Mouse (Mus musculus) mouse trophoblast stem cell (cell line): ENCODE measurements around the gene B3galt4.
"Not testable (repeated sequence)": the region's sequence is repeated elsewhere in the genome, so short reads cannot be mapped to it uniquely, and the experiment has no call there.

Experiments
- in situ Hi-C, 2 experiments: fragments of 300-500 bp; cut with MseI, MboI; formaldehyde crosslinking; loops; 2 replicates in 1 of 2; 3 replicates in 1 of 2; pipeline ENCODE4 v1.15.1; 2025

B3galt4 gene

DNA sequence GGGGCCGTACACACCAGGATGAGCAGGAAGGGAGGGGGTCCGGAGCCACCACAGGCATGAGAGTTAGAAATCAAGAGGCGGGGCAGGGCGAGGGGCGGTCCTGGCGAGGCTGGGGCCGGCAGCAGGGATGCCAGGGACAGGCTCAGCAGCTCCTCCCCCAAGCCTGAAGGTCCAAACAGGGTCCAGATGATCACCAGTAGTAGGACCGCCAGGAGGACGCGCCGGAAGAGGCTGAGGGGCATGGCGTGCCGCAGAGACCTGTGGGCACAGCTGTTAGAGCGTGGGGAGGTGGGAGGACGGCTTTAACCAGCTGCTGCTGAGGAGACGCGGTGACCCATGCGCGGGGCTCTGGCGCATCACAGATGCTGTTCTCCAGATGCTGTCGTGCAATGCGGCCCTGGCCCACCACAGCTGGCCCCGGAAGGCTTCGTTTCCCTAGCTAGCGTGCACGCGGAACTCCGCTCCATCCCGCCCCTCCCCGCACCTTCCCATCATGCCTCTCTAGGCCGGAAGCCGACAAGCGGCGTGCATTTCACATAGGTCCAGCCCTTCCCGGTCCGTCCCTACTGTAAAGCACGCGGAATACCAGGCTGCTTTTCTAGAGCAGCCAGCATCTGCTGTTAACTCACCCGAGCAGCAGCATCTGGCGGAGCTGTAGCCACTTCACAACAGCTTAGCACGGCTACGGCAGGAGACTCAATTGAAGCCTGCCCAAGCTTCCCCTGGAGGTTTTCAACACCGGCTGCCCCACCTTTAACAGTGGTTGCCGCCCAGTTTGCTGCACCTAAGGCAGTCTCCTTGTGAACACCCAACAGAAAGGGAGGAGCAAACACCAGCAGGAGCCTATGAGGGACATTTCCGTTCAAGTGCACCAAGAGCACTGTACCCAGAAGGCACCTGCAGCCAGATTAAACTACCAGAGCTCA, at the start of gene B3galt4:
B3galt4 (minus strand) TSS at position 468 of the 926 bp plus-strand sequence.
- in situ Hi-C loops = loop anchor here in 1 of 2 experiments (25.0 kb wide), 1 partner anchor 1686 kb away; the partner anchor contains the start of genes Gm9573 and Mucl3

DNA sequence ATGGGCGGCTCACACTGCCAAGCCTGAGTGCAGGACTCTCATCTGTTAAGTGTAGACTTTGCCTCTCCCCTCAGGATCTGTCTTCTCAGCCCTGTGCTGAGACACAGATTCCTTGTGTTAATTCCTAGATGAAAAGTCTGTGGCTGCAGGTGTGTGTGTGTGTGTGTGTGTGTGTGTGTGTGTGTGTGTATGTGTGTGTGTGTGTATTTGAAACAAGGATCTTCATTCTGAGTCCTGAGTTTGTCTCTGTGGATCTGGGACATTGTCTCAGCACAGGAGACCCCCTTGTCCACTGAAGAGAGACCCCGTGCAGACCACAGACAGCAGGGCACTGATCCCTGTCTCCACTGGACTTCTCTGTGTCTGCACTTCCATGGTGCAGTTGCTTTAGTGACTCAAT, 49.5 kb upstream of the B3galt4 start:
- in situ Hi-C loops = not testable (repeated sequence)

DNA sequence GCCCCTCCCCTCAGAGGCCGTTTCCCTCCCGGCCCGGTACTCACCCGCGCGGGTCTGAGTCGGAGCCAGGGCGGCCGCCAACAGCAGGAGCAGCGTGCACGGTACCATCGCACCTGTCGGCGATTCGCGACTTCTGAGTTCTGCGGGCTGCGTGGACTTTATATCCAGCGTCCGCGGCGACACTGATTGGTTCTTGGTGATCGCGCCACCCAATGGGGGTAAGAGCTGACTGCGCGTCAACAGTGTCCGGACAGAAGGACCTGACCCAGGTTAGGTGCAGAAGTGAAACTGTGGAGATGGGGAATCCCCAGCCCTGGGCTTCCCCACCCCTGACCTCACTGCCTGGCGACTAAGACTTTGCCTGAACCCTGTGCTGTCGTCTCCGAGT, 48.9 kb upstream of the B3galt4 start, which contains the start of gene H2-K1:
H2-K1 (minus strand) TSS at position 198 of the 388 bp plus-strand sequence.
- in situ Hi-C loops = no loop called here

DNA sequence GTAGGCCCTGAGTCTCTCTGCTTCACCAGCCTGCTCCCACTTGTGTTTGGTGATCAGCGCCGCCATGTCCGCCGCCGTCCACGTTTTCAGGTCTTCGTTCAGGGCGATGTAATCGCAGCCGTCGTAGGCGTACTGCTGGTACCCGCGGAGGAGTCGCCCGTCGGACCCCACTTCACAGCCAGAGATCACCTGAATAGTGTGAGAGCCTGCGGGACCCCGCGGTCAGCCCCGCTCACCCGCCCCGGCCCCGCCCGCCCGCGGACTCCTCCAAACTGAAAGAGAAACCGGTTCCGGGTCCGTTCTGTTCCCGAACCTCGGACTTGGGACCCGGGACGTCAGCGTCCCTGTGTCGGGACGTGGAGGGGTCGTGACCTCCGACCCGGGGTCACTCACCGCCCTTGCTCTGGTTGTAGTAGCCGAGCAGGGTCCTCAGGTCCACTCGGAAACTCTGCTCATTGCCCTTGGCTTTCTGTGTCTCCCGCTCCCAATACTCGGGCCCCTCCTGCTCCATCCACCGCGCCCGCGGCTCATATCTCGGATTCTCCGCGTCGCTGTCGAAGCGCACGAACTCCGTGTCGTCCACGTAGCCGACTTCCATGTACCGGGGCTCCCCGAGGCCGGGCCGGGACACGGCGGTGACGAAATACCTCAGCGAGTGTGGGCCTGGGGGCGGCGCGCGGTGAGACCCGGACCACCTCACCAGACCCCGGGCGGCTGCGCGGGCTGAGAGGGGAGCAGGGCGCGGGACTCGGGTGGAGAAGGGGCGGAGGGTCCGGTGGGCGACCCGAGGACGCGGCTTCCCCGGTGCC, 48.3 kb upstream of the B3galt4 start:
- in situ Hi-C loops = loop anchor here (5.0 kb wide), 1 partner anchor 1268 kb away; no protein-coding TSS in a partner anchor

DNA sequence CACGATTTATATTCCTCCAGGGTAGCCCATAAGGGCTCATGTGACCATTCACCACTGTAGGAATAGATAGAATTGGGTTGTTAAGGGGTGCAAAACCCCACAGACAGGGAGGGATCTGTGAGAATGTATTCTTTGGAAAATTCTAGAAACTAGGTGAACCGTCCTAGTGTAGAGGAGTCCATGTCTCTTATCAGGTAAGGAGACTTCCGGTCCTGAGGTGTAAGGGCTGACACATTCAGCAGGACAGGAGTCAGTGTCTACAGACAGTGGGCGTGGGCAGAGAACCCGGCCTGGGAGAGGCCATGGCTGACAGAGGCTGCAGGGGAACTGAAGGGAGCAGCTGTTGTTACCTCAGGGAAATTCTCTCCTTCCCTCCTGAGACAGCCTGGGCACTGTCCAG, 47.4 kb upstream of the B3galt4 start:
- in situ Hi-C loops = loop anchor here (5.0 kb wide), 1 partner anchor 1269 kb away; no protein-coding TSS in a partner anchor

DNA sequence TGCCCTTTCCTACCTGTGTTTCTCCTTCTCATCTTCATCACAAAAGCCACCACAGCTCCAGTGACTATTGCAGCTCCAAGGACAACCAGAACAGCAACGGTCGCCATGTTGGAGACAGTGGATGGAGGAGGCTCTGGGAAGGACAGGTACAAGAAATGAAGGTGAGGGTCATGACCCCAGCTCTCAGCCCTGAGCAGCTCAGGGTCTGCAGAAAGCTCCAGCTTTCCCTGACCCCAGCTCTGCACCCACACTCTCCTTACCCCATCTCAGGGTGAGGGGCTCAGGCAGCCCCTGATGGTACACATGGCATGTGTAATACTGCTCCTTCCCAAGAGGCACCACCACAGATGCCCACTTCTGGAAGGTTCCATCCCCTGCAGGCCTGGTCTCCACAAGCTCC, 45.7 kb upstream of the B3galt4 start:
- in situ Hi-C loops = loop anchor here (5.0 kb wide), 1 partner anchor 1270 kb away; no protein-coding TSS in a partner anchor

DNA sequence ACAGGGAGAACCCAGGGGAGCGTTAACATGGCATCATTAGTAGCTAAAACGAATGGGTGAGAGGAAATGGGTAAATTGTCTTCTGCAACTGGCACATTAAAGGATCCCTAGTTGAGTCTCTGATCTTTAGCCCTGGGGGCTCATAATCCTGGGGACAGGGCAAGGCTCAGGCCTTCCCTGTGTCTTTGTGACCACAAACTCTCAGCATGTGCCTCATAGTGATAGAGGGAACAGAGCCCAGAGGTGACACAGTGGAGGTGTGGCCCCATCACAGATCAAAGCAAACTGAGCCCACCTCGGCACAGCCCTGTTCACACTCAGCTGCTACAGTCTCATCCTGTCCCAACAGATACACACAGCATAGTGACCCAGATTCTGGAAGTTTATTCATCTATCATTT, 44.4 kb upstream of the B3galt4 start:
- in situ Hi-C loops = loop anchor here (5.0 kb wide), 1 partner anchor 1272 kb away; no protein-coding TSS in a partner anchor

DNA sequence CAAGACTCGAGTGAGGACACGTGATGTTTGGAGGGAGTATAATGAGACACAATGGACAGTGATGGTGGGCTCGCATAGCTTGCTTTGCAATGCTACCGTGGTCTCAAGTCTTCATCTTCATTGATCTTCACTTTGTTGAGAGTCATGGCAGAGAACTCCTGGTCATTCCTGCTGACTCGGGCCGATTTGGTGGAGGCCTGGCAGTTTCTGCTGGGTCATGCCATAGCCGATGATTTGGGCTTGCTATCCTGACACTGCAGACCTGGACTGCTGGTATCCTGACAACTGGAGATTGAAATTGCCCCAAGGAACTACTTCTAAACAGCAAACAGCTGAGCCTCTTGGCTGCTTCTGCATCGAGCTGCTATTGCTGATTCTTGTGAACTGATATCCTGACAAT, 43.7 kb upstream of the B3galt4 start:
- in situ Hi-C loops = loop anchor here (5.0 kb wide), 1 partner anchor 1272 kb away; no protein-coding TSS in a partner anchor

DNA sequence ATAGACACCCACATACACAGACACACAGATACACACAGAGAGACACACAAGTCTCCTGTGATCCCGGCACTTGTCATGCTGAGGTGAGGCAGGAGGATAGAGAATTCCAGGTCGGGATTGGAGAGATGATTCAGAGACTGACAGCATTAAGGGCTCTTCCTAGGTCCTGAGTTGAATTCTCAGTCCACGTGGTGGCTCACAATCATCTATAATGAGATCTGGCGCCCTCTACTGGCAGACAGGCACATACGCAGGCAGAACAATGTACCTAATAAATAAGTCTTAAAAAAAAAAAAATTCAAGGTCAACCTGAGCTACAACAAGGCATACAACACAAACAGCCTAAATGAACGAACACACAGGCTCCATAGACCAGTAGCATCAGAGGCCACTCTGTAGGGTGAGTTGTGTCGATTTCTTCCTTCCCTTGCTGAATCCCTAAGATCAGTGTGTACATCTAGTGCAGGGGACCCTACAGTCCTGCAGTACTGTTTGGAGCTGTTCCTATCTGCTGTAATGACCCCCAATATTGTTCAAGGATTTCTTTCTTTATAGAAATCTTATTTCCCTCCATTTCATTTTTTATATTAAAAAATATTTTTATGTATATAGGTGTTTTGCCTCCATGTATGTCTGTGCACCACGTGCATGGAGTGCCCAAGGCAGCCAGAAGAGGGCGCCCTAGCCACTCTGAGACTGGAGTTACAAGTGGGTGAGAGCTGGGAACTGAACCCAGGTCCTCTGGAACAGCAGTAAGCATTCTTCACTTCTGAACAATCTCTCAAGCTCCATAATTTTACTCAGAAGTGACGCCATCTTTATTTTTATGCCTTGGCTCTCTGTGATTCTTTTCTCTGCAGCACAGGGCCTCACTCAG, 40.7 kb upstream of the B3galt4 start:
- in situ Hi-C loops = no loop called here

DNA sequence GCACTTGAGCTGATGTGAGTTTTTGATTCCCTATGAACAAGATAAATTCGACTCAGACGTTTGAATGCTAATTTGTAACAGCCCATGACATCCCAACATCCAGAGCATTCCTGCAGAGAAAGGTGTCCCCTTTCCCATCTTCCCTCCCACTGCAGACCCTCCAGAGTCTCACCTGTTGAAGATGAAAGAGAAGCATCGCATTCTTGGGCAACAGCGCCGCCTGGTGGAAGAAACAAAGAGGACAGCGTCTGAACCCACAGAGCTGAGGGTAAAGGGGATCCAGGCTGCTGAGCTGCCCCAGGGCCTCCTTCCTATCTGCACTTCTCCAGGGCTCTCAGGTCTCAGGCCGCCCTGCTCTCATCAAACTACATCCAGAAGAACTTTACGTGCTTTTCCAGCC, 30.8 kb upstream of the B3galt4 start:
- in situ Hi-C loops = not testable (repeated sequence)

DNA sequence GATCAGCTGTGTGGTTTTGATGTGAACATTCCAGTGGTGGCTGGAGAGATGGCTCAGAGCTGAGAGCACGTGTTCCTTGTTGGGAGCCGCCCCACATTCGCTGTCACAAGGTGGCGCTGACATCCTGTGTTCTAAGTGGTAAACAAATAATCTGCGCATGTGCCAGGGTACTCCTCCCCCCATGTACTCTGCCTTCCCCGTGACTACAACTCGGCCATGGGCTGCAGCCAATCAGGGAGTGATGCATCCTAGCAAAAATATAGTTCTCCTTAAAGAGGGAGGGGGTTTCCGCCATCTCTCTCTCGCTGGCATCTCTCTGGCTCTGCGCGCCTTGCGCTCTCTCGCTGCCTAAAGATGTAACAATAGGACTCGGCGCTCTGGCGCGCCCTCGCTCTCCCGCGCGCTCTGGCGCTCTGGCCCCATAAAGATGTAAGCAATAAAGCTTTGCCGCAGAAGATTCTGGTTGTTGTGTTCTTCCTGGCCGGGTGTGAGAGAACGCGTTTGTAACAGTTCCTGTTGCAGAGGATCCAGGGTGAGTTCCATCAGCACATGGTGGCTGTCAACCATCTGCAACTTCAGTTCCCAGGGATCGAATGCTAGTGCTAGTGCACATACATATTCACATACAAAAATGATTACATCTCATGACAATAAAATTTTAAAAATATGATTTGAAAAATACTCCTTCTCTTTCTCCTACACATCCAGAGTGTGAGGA, 30.1 kb upstream of the B3galt4 start:
- in situ Hi-C loops = not testable (repeated sequence)

DNA sequence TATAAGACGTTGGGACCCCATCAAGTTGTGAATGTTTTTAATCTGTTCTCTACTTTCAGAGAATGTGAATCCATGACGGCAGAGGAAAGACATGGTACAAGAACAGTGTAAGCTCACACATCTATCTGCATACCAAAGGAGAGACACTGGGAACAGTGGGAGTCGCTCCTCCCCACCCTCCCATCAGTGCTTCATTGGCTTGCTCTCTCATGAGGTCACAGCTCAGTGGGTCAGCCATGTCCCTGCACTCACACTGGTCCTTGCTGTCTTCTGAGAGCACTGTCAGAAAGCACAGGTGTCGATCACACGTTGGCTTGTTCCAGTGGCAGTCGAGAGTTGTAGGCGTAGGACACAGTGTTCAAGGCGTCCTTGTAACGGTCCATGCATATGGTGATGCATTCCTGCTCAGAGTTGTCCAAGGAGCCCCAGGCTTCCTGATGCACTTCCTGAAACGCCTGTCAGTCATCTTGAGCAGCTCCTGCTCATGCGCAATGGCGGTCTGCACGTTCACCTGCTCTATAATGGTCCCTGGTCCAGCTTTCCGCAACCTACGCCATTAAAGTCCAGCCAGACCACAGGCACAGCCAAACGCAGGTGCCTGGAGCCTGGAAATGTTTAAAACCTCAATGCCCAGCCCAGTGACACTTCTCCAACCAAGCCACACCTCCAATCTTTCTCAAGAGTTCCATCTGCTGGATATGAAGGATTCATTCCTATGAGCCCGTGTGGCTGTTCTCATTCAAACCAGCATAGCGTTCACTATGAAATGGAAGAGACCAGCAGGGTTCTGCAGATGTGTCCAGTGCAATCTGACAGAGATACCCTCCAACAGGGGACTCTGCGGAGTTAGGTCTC, 29.1 kb upstream of the B3galt4 start:
- in situ Hi-C loops = no loop called here

DNA sequence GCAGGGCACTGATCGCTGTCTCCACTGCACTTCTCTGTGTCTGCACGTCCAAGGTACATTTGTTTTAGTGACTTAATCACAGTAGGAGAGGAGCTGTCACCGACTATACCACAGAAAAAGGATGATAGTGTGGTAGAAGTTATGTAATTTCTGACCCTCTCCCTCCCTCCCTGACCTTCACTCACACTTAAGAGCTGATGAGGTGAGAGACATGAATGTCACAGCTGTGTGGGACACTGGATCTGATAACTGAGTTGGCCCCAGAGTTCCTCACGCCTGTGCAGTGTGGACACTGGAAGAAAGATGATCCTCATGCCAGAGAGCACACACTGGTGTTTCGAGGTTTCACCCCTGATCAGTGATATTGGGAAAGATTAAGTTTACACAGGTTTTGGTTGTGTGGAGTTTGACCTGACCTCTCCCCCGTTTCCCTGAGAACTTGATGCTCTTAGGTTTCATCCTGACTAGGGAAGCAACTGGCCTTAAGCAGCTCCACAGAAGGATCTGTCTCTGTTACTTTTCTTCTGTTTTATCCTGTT, 28.3 kb upstream of the B3galt4 start:
- in situ Hi-C loops = no loop called here

DNA sequence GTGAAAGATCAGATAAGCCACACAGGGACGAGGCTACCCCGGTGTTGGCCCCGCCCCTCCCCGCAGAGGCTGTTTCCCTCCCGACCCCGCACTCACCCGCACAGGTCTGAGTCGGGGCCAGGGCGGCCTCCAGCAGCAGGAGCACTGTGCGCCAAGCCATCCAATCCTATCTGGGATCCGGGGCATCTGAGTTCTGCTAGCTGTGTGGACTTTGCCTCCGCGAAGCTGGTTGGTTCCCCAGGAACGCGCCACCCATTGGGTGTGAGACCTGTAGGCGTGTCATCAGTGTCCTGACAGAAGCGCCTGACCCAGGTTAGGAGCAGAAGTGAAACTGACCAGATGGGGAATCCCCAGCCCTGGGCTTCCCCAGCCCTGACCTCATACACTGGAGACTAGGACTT, 27.3 kb upstream of the B3galt4 start:
- in situ Hi-C loops = no loop called here

DNA sequence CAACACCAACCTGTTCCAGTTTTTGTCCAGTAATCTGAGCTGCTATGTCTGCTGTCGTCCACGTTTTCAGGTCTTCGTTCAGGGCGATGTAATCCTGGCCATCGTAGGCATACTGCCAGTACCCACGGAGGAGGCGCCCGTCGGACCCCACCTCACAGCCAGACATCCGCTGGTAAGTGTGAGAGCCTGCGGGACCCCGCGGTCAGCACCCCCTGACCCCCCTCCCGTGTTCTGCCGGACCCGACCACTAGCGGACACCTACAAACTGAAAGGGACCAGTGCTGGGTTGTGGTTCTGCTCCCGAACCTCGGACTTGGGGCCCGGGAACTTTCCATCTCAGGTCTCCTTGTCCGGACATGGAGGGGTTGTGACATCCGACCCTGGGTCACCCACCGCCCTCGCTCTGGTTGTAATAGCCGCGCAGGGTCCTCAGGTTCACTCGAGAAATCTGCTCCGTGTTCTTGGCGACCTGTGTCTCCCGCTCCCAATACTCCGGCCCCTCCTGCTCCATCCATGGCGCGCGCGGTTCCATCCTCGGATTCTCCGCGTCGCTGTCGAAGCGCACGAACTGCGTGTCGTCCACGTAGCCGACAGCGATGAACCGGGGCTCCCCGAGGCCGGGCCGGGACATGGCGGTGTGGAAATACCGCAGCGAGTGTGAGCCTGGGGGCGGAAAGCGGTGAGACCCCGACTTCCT, 26.7 kb upstream of the B3galt4 start:
- in situ Hi-C loops = no loop called here

DNA sequence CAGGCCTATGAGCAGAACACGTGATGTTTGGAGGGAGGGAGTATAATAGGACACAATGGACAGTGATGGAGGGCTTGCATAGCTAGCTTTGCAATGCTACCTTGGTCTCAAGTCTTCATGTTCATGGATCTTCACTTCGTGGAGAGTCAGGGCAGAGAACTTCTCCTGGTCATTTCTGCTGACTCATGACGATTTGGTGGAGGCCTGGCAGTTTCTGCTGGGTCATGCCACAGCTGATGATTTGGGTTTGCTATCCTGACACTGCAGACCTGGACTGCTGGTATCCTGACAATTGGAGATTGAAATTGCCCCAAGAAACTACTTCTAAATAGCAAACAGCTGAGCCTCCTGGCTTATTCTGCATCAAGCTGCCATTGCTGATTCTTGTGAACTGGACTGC, 22.3 kb upstream of the B3galt4 start:
- in situ Hi-C loops = loop anchor here (5.0 to 25.0 kb wide), 2 partner anchors 1299 to 1664 kb away; partner anchors contain the start of genes Gm9573 (in 1 of the 2) and Mucl3 (in 1 of the 2)

DNA sequence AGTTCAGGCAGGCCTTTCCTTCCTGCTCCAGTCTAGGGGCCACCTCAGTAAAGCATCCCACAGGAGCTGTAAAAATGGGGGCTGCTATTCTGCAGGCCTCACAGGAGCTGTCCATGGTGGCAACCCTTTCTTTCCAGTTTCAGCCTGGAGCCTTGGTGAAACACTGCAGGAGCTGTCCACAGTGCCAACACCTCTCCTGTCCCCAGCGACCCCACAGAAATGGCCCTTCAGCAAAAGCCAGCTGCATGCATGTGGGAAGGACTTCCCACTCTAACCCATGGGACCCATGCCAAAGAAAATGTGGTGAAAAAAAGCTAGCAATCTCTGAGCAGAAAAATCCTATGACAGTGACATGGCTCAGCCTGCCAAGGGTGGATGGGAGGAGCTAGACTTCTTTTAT, 21.4 kb upstream of the B3galt4 start:
- in situ Hi-C loops = loop anchor here (5.0 to 25.0 kb wide), 2 partner anchors 1300 to 1665 kb away; partner anchors contain the start of genes Gm9573 (in 1 of the 2) and Mucl3 (in 1 of the 2)

DNA sequence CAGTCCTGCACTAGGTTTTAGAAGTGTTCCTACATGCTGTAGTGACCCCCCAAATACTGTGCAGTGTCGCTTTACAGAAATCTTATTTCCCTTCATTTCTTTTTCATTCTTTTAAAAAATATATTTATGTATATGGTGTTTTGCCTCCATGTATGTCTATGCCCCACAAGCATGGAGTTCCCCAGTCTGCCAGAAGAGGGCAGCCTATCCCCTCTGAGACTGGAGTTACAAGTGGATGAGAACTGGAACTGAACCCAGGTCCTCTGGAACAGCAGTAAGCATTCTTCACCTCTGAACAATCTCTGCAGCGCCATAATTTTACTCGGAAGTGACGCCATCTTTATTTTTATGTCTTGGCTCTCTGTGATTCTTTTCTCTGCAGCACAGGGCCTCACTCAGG, 18.1 kb upstream of the B3galt4 start:
- in situ Hi-C loops = loop anchor here in 1 of 2 experiments (25.0 kb wide), 1 partner anchor 1668 kb away; the partner anchor contains the start of genes Gm9573 and Mucl3
